Mouse (Mus musculus) midbrain, embryonic 16.5 days (tissue): ENCODE data around the gene Mob3c. TPM values are rescaled to one million over a fixed set of nuclear protein-coding genes. Genes with fewer than 3 reads are reported as not detected.

Experiments
- ATAC-seq: fragments of 200-750 bp; cut with Nextera tagmentation; 2 replicates; pipeline ENCODE4 v1.8.0; 2017; ENCODE audit warnings: moderate TSS enrichment
- H3K27ac ChIP-seq: fragments of 300-500 bp; sonication (generic); 2 replicates; pipeline ENCODE4 v1.5.1; 2014; ENCODE audit warnings: mild to moderate bottlenecking, low read length, mixed read lengths
- H3K27me3 ChIP-seq: fragments of 300-500 bp; sonication (generic); 2 replicates; pipeline ENCODE4 v1.6.1; 2014; ENCODE audit warnings: low read depth, low read length, mixed read lengths; ENCODE audit not compliant: control insufficient read depth, insufficient read depth
- H3K36me3 ChIP-seq: fragments of 300-500 bp; sonication (generic); 2 replicates; pipeline ENCODE4 v1.6.1; 2014; ENCODE audit warnings: mild to moderate bottlenecking, low read length, moderate library complexity, mixed read lengths; ENCODE audit not compliant: control insufficient read depth, insufficient read depth
- H3K4me1 ChIP-seq: fragments of 300-500 bp; sonication (generic); 2 replicates; pipeline ENCODE4 v1.6.1; 2014; ENCODE audit warnings: mild to moderate bottlenecking, low read length, mixed read lengths; ENCODE audit not compliant: control insufficient read depth, insufficient read depth
- H3K4me2 ChIP-seq: fragments of 300-500 bp; sonication (generic); 2 replicates; pipeline ENCODE4 v1.6.1; 2014; ENCODE audit warnings: mild to moderate bottlenecking, low read length, mixed read lengths
- H3K4me3 ChIP-seq: fragments of 300-500 bp; sonication (generic); 2 replicates; pipeline ENCODE4 v1.5.1; 2014; ENCODE audit warnings: low read depth, mild to moderate bottlenecking, low read length, moderate library complexity, mixed read lengths
- H3K9ac ChIP-seq: fragments of 300-500 bp; sonication (generic); 2 replicates; pipeline ENCODE4 v1.6.1; 2014; ENCODE audit warnings: low read depth, low read length, mixed read lengths
- H3K9me3 ChIP-seq: fragments of 300-500 bp; sonication (generic); replicated peaks from 2 replicates; pipeline ENCODE4 v1.6.1; 2014; ENCODE audit warnings: mild to moderate bottlenecking, low read length, mixed read lengths; ENCODE audit not compliant: control insufficient read depth, poor library complexity, severe bottlenecking
- WGBS: fragments of 180-500 bp; shearing (Covaris S2); extraction: QIAGEN DNeasy Blood & Tissue Kit; methylation state at CpG from one replicate; pipeline ENCODE4 v1.1.7; 2014; 5-methylcytosine and 5-hydroxymethylcytosine counted together
- polyA plus RNA-seq: library from polyadenylated mRNA; unstranded; fragments of >200 nt; fragmentation: Nextera tagmentation; extraction: Ambion mirVana; gene quantifications from 2 replicates; pipeline ENCODE4 v1.2.1, GENCODE M21; 2015

The Mob3c gene
- polyA plus RNA-seq: 5.0 and 6.2 TPM in 2 replicates

DNA sequence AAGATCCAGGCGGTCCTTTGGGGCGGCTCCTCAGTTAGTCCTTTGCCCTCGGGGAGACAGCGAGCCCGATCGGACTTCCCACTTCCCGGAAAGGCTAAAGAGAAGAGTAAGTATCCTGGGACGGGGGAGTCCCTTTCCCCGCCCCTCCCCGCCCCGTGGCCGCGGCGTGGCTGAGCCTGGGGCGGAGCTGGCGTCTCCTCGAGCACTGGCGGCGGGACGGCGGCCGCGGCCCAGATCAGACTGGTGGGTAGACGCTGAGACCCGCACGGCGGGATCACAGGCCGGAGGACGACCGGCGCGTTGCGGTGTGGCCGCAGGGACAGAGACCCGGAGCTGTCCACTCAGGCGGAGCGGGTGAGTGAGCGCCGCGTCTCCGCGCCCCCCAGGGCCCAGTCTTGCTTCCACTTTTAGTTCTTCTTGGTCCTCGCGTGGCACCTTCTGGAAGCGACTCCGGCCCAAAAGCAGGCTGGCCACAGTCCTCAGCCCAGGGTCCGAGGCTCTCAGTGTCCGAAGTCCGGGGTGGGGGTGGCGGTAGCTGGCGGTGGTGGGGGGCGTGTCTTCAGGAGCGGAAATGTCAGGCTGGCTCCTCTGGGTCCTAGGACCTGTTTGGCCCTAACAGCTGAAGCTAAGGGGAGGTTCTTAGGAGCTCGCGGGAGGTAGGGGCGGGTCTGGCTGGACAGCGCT, at the start of gene Mob3c:
Mob3c (plus strand) TSS at position 205 of the 684 bp plus-strand sequence.
- no peaks in the 10 kb centered on the region for H3K9me3 ChIP-seq
- no peaks in the 10 kb centered on the region for H3K36me3 ChIP-seq
- H3K27ac ChIP-seq: peak within 1 kb of the TSS; percentile 62
- H3K4me2 ChIP-seq: peak within 1 kb of the TSS; percentile 72
- no peaks in the 10 kb centered on the region for H3K27me3 ChIP-seq
- peak within 1 kb of the TSS; percentile 81 for H3K9ac ChIP-seq
- peak within 1 kb of the TSS; percentile 78 for H3K4me3 ChIP-seq
- peaks cover 6% of the 10 kb centered on the region for H3K4me1 ChIP-seq
- ATAC-seq: peak; percentile 88
- under 1% methylated on average over 57 of the region's 57 CpGs for WGBS

DNA sequence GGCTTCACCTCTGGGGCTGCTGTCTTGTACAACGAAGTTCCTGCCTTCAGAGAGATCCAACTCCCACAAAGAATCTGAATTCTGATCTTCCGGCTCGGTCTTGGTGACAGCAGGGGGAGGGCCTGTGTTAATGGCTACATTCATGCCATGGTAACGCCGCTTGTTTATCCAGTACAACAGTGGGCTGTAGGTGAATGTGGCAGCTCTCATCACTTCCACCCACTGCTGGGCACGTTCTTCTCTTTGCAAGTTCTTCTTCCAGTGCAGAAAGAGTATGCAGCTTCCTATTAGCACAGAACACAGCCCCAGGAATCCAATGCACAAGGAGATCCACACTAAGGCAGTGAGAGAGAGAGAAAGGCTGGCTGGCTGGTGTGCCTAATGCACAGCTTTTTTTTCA, 47.6 kb upstream of the Mob3c start:
- no peak overlapping the region for H3K9ac ChIP-seq
- H3K36me3 ChIP-seq: no peaks in the 10 kb centered on the region
- no peak for ATAC-seq
- H3K4me2 ChIP-seq: no peak overlapping the region
- no peak overlapping the region for H3K4me3 ChIP-seq
- WGBS: 49% methylated on average over 6 of the region's 6 CpGs
- no peaks in the 10 kb centered on the region for H3K27me3 ChIP-seq
- H3K27ac ChIP-seq: no peak overlapping the region
- peaks cover 6% of the 10 kb centered on the region for H3K4me1 ChIP-seq
- no peaks in the 10 kb centered on the region for H3K9me3 ChIP-seq

DNA sequence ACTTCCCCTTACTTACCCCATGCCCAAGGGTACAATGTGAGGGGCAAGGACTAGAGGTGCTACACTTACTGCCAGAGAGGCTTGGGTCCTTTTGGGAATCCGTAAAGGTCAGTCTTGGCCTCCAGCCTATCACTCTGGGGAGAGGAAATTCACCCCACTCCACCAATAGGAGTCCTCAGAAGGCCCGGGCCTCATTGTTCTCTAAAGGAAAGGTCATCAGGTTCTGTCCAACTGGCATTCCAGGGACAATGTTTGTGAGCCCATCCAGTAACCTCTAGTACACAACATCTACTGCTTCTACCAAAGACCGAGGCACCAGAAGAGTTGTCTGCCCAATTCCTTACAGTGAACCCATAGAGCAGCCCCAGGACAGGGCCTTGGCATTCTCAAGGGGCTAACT, 47.0 kb upstream of the Mob3c start, which contains the start of gene Tex38:
Tex38 (minus strand) TSS at position 101 of the 400 bp plus-strand sequence.
- H3K9ac ChIP-seq: no peak within 1 kb of the TSS

DNA sequence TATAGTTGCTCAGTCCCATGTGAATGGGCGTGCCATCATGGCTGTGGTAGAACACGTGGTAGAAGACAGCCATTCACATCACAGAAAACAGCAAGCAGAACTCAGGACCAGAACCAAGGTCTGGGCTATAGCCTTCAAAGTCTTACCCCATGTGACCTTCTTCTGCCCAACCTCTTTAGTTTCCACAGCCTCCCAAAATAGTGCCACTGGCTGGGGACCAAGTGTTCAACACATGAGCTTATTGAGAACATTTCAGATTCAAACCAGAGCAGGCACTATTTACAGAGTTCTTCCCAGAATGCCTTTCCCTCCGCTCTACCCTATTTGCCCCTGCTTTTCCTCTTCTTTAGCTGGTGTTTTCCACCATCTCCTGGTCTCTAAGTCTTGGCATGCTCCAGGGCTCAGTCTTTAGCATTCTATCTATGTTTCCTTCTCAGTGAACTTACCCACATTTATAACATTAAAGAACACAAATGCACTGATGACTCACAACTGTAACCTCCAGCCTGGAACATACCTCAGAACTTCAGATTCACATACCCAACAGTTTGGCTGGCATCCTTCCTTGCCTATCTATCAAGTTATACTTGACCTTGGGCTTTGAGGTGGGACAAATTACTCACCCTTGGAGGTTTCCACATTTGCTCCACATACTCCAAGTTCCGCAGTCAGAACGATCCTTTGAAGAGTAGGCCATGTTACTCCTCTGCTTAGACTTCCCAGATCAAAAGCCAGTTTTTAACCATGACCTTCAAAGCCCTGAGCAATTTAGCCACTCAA, 45.7 kb upstream of the Mob3c start:
- Histone ChIP-seq H3K4me3 (no peak overlapping the region), H3K4me1 (peaks cover 14% of the 10 kb centered on the region), H3K9me3 (no peaks in the 10 kb centered on the region), H3K9ac (no peak overlapping the region), H3K27me3 (no peaks in the 10 kb centered on the region), H3K36me3 (no peaks in the 10 kb centered on the region), H3K27ac (no peak overlapping the region), H3K4me2 (no peak overlapping the region)
- no peak for ATAC-seq
- 90% methylated on average over 5 of the region's 5 CpGs for WGBS

More for the DNA sequence above, 47.0 kb upstream of the Mob3c start, which contains the start of gene Tex38:
- no peak within 1 kb of the TSS for H3K4me2 ChIP-seq
- H3K27me3 ChIP-seq: no peaks in the 10 kb centered on the region
- 78% methylated on average over 3 of the region's 3 CpGs for WGBS
- no peaks in the 10 kb centered on the region for H3K9me3 ChIP-seq
- H3K36me3 ChIP-seq: no peaks in the 10 kb centered on the region
- no peak within 1 kb of the TSS for H3K4me3 ChIP-seq
- no peak within 1 kb of the TSS for H3K27ac ChIP-seq
- ATAC-seq: no peak
- H3K4me1 ChIP-seq: peaks cover 12% of the 10 kb centered on the region

DNA sequence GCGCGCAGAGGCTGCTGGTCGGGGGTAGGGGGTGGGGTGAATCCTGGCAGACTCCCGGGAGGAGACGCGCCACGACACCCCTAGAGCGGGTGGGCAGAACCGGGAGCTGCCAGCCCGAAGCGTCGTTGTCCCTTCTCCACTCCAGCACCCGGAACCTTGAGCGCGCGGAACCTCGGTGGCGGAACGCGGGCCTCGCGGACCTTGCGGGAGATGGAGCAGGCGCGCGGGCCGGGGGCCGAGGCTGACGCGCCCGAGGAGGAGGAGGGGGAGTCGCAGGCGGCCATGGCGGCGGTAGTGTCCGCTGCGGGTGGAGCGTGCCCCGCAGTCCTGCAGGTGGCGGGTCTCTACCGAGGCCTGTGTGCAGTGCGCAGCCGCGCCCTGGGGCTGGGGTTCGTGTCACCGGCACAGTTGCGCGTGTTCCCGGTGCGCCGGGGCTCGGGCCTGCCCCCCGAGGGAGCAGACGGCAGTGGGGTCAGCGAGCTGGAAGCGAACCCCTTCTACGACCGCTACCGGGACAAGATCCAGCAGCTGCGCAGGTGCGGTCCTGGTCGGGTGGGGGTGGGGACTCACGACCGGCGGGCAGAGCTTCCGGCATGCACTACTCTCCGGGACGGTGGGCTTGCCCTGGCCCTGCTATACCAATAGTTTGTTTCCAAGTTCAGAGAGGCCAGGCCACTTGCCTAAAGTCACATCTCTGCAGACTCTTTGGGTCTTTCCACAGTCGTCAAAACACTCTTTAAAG, 43.0 kb upstream of the Mob3c start, which contains the start of gene Atpaf1:
Atpaf1 (plus strand) TSS at position 44 of the 742 bp plus-strand sequence.
- Histone ChIP-seq H3K27me3 (no peaks in the 10 kb centered on the region), H3K9me3 (no peaks in the 10 kb centered on the region), H3K4me2 (peak within 1 kb of the TSS; percentile 60), H3K27ac (peak within 1 kb of the TSS; percentile 67), H3K9ac (peak within 1 kb of the TSS; percentile 76), H3K4me1 (peaks cover 14% of the 10 kb centered on the region), H3K36me3 (peaks cover 3% of the 10 kb centered on the region; the same call in 1 of the 2 replicates), H3K4me3 (peak within 1 kb of the TSS; percentile 73)
- ATAC-seq: peak; percentile 95
- WGBS: under 1% methylated on average over 69 of the region's 69 CpGs

DNA sequence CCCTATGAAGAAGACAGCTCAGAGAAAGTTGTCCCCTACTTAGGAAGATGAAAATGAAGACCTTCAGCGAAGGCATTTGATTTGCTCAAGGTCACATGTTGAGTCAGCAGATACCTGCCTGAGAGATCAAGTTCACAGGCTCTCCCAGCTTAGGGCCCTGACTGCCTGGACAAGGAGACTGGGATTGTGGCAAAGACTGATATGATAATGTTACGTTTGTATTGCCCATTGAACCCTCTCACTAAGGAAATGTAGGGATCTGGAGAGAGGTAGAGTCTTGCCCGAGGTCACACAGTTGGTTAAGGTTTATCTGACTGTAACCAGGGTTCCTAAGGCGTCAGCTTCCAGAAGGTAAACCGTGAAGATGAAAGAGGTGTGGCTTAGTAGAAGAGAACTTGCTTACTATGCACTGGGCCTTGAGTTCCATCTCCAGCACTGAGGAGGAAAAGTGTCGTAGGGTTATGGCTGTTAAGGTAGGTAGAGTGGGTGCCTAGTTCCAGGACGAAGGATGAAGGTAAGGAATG, 42.3 kb upstream of the Mob3c start:
- peak overlapping the region; percentile 60 for H3K4me2 ChIP-seq
- peak overlapping the region; percentile 76 for H3K9ac ChIP-seq
- no peaks in the 10 kb centered on the region for H3K9me3 ChIP-seq
- peaks cover 14% of the 10 kb centered on the region for H3K4me1 ChIP-seq
- 59% methylated on average over 7 of the region's 7 CpGs for WGBS
- H3K27me3 ChIP-seq: no peaks in the 10 kb centered on the region
- peak; percentile 23; the same call in 1 of the 2 replicates for ATAC-seq
- H3K36me3 ChIP-seq: peaks cover 3% of the 10 kb centered on the region; the same call in 1 of the 2 replicates
- no peak overlapping the region for H3K27ac ChIP-seq
- H3K4me3 ChIP-seq: peak overlapping the region; percentile 73

DNA sequence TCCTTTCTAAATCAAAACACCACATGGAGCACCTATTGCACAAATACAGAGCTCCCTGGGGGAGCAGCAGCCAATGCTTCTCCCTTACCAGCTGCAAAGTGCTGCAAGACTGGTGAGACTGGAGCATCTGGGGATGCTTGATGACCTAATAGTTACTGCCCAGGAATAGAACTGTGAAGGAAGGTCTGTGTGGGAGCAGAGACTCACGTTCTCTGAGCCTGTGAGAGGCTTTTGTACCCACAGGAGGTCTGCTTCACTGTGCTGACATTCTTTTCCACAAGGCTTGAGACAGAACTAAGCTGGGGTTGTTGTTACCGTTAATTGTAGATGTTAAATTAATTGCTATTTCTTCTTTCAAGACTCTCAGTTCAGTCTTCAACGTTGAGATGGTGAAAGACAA, 37.0 kb upstream of the Mob3c start:
- Histone ChIP-seq H3K36me3 (peaks cover 18% of the 10 kb centered on the region), H3K9ac (no peak overlapping the region), H3K27ac (no peak overlapping the region), H3K4me1 (peaks cover 2% of the 10 kb centered on the region), H3K9me3 (no peaks in the 10 kb centered on the region), H3K4me3 (no peak overlapping the region), H3K27me3 (no peaks in the 10 kb centered on the region), H3K4me2 (no peak overlapping the region)
- ATAC-seq: no peak
- 83% methylated on average over 3 of the region's 3 CpGs for WGBS

DNA sequence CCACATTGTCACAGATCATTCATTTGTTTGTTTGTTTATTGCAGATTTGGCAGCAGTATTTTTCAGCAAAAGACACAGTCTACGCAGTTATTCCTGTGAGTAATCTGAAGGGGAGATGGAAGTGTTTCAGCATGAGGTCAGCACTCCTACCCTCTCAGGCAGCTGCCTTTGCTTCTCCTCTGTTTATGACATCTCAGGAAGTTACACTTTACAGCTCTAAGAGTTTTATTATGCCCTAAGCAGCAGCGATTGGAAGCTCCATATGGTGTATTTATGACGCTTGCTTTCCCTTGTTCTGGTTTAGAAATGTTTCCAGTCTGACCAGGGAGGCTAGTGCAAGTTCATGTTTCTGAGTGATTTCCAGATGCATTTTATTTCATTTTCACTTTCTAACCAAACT, 32.5 kb upstream of the Mob3c start:
- ATAC-seq: no peak
- H3K9me3 ChIP-seq: no peaks in the 10 kb centered on the region
- peaks cover 34% of the 10 kb centered on the region for H3K36me3 ChIP-seq
- no peak overlapping the region for H3K9ac ChIP-seq
- no peak overlapping the region for H3K4me2 ChIP-seq
- no peaks in the 10 kb centered on the region for H3K4me1 ChIP-seq
- H3K27ac ChIP-seq: no peak overlapping the region
- H3K27me3 ChIP-seq: no peaks in the 10 kb centered on the region
- H3K4me3 ChIP-seq: no peak overlapping the region
- 98% methylated on average over 3 of the region's 3 CpGs for WGBS
